Mouse (Mus musculus) heart, embryonic 11.5 days (tissue): ENCODE results near the gene Ptpru. TPM values are rescaled to one million over a fixed set of nuclear protein-coding genes. Genes with fewer than 3 reads are reported as not detected.

Experiments
- ATAC-seq: fragments of 200-750 bp; cut with Nextera tagmentation; replicated peaks from 2 replicates; pipeline ENCODE4 v1.8.0; 2017; ENCODE audit warnings: moderate library complexity; ENCODE audit not compliant: insufficient number of reproducible peaks, low FRiP score, low TSS enrichment
- H3K27ac ChIP-seq: fragments of 300-500 bp; sonication (generic); 2 replicates; pipeline ENCODE4 v1.5.1; 2014; ENCODE audit warnings: mild to moderate bottlenecking, low read depth, low read length
- H3K27me3 ChIP-seq: fragments of 300-500 bp; sonication (generic); 2 replicates; pipeline ENCODE4 v1.6.1; 2014; ENCODE audit warnings: mild to moderate bottlenecking, low read length, mixed read lengths; ENCODE audit not compliant: control insufficient read depth, insufficient read depth
- H3K36me3 ChIP-seq: fragments of 300-500 bp; sonication (generic); 2 replicates; pipeline ENCODE4 v1.6.1; 2014; ENCODE audit warnings: mild to moderate bottlenecking, low read length, moderate library complexity, mixed read lengths; ENCODE audit not compliant: control insufficient read depth, insufficient read depth
- H3K4me1 ChIP-seq: fragments of 300-500 bp; sonication (generic); 2 replicates; pipeline ENCODE4 v1.6.1; 2014; ENCODE audit warnings: low read length; ENCODE audit not compliant: control insufficient read depth, insufficient read depth
- H3K4me2 ChIP-seq: fragments of 300-500 bp; sonication (generic); 2 replicates; pipeline ENCODE4 v1.6.1; 2014; ENCODE audit warnings: mild to moderate bottlenecking, moderate library complexity
- H3K4me3 ChIP-seq: fragments of 300-500 bp; sonication (generic); 2 replicates; pipeline ENCODE4 v1.5.1; 2014; ENCODE audit warnings: low read depth, low read length
- H3K9ac ChIP-seq: fragments of 300-500 bp; sonication (generic); 2 replicates; pipeline ENCODE4 v1.6.1; 2014; ENCODE audit warnings: mild to moderate bottlenecking, low read depth, low read length, moderate library complexity
- H3K9me3 ChIP-seq: fragments of 300-500 bp; sonication (generic); replicated peaks from 2 replicates; pipeline ENCODE4 v1.6.1; 2016; ENCODE audit warnings: low read length; ENCODE audit not compliant: control insufficient read depth
- WGBS: fragments of 180-500 bp; shearing (Covaris S2); extraction: QIAGEN DNeasy Blood & Tissue Kit; methylation state at CpG from one replicate; pipeline ENCODE4 v1.1.7; 2014; ENCODE audit not compliant: insufficient replicate concordance; 5-methylcytosine and 5-hydroxymethylcytosine counted together
- polyA plus RNA-seq: library from polyadenylated mRNA; unstranded; fragments of >200 nt; fragmentation: Nextera tagmentation; extraction: Ambion mirVana; gene quantifications from 2 replicates; pipeline ENCODE4 v1.2.1, GENCODE M21; 2014

Ptpru gene
- polyA plus RNA-seq = 2.2 and 2.8 TPM in 2 replicates

- Histone ChIP-seq H3K9me3 (no peaks in the 10 kb centered on the region), H3K4me2 (peak within 1 kb of the TSS; percentile 76)
- ATAC-seq = peak; percentile 51; the same call in 1 of the 2 replicates
Measured at GRCm38 (mm10) chr4:131837872-131838524, at the start of gene Ptpru. Gene Ptpru, minus strand, starts transcription at chr4:131838288.

GRCm38 (mm10) chr4:131885376-131885775, 47.3 kb upstream of the Ptpru start:
- Histone ChIP-seq H3K27me3 (no peaks in the 10 kb centered on the region), H3K4me2 (no peak overlapping the region), H3K4me1 (peaks cover 12% of the 10 kb centered on the region), H3K27ac (no peak overlapping the region), H3K9ac (no peak overlapping the region), H3K36me3 (peaks cover 5% of the 10 kb centered on the region; the same call in 1 of the 2 replicates), H3K9me3 (no peaks in the 10 kb centered on the region), H3K4me3 (no peak overlapping the region)
- WGBS = 74% methylated on average over 6 of the region's 6 CpGs
- ATAC-seq = no peak

More at GRCm38 (mm10) chr4:131837872-131838524, at the start of gene Ptpru:
- no peaks in the 10 kb centered on the region for H3K36me3 ChIP-seq
- peak within 1 kb of the TSS; percentile 68 for H3K4me3 ChIP-seq
- H3K9ac ChIP-seq = peak within 1 kb of the TSS; percentile 44
- 0 out of 2 replicates have a peak, but pooled peaks cover 2% of the 10 kb centered on the region for H3K4me1 ChIP-seq
- under 1% methylated on average over 72 of the region's 72 CpGs for WGBS
- H3K27ac ChIP-seq = no peak within 1 kb of the TSS
- H3K27me3 ChIP-seq = peaks cover 49% of the 10 kb centered on the region

GRCm38 (mm10) chr4:131883571-131883970, 45.5 kb upstream of the Ptpru start:
- Histone ChIP-seq H3K4me1 (peaks cover 21% of the 10 kb centered on the region), H3K27me3 (no peaks in the 10 kb centered on the region), H3K4me2 (no peak overlapping the region), H3K36me3 (peaks cover 5% of the 10 kb centered on the region; the same call in 1 of the 2 replicates), H3K9me3 (no peaks in the 10 kb centered on the region), H3K4me3 (no peak overlapping the region), H3K9ac (no peak overlapping the region), H3K27ac (no peak overlapping the region)
- 67% methylated on average over 6 of the region's 6 CpGs for WGBS
- ATAC-seq = no peak

- WGBS = 85% methylated on average over 7 of the region's 7 CpGs
- Histone ChIP-seq H3K9me3 (no peaks in the 10 kb centered on the region), H3K9ac (peak overlapping the region; percentile 49; the same call in 1 of the 2 replicates), H3K27me3 (no peaks in the 10 kb centered on the region), H3K4me3 (no peak overlapping the region), H3K4me2 (no peak overlapping the region), H3K4me1 (peaks cover 34% of the 10 kb centered on the region), H3K36me3 (peaks cover 5% of the 10 kb centered on the region; the same call in 1 of the 2 replicates), H3K27ac (no peak overlapping the region)
- ATAC-seq = no peak
Measured at GRCm38 (mm10) chr4:131881306-131881705, 43.2 kb upstream of the Ptpru start.

GRCm38 (mm10) chr4:131879692-131880091, 41.6 kb upstream of the Ptpru start:
- H3K4me1 ChIP-seq = peaks cover 45% of the 10 kb centered on the region
- no peaks in the 10 kb centered on the region for H3K27me3 ChIP-seq
- H3K36me3 ChIP-seq = no peaks in the 10 kb centered on the region
- H3K27ac ChIP-seq = no peak overlapping the region
- no peak overlapping the region for H3K4me2 ChIP-seq
- H3K4me3 ChIP-seq = no peak overlapping the region
- no peak overlapping the region for H3K9ac ChIP-seq
- ATAC-seq = no peak
- 83% methylated on average over 1 of the region's 1 CpGs for WGBS
- no peaks in the 10 kb centered on the region for H3K9me3 ChIP-seq

GRCm38 (mm10) chr4:131876836-131877235, 38.7 kb upstream of the Ptpru start:
- no peak for ATAC-seq
- peak overlapping the region; percentile 5; the same call in 1 of the 2 replicates for H3K4me3 ChIP-seq
- no peaks in the 10 kb centered on the region for H3K9me3 ChIP-seq
- H3K4me1 ChIP-seq = peaks cover 43% of the 10 kb centered on the region
- no peak overlapping the region for H3K9ac ChIP-seq
- H3K27me3 ChIP-seq = no peaks in the 10 kb centered on the region
- peak overlapping the region; percentile 14; the same call in 1 of the 2 replicates for H3K4me2 ChIP-seq
- no peak overlapping the region for H3K27ac ChIP-seq
- 71% methylated on average over 2 of the region's 2 CpGs for WGBS
- H3K36me3 ChIP-seq = no peaks in the 10 kb centered on the region

- 52% methylated on average over 3 of the region's 3 CpGs for WGBS
Measured at GRCm38 (mm10) chr4:131875242-131875641, 37.2 kb upstream of the Ptpru start.

GRCm38 (mm10) chr4:131874567-131874966, 36.5 kb upstream of the Ptpru start:
- peak overlapping the region; percentile 96 for H3K4me2 ChIP-seq
- H3K27ac ChIP-seq = peak overlapping the region; percentile 100
- peak overlapping the region; percentile 99 for H3K4me3 ChIP-seq
- H3K27me3 ChIP-seq = no peaks in the 10 kb centered on the region
- peak overlapping the region; percentile 100 for H3K9ac ChIP-seq
- ATAC-seq = no peak
- peaks cover 36% of the 10 kb centered on the region for H3K4me1 ChIP-seq
- no peaks in the 10 kb centered on the region for H3K36me3 ChIP-seq
- no peaks in the 10 kb centered on the region for H3K9me3 ChIP-seq
- 5% methylated on average over 11 of the region's 11 CpGs for WGBS

More at GRCm38 (mm10) chr4:131875242-131875641, 37.2 kb upstream of the Ptpru start:
- Histone ChIP-seq H3K4me1 (peaks cover 40% of the 10 kb centered on the region), H3K27me3 (no peaks in the 10 kb centered on the region), H3K9ac (peak overlapping the region; percentile 100), H3K27ac (no peak overlapping the region), H3K4me2 (peak overlapping the region; percentile 96), H3K4me3 (peak overlapping the region; percentile 99), H3K36me3 (no peaks in the 10 kb centered on the region), H3K9me3 (no peaks in the 10 kb centered on the region)
- no peak for ATAC-seq
